ENCODE assay signal across 9 mouse cellular contexts in genomic region chr9:43879220-43879968, GRCm38 (mm10).
DNase-seq lines count a peak whose midpoint lies in the region; ATAC-seq lines count a peak whose summit lies in the region.
"Had no signal": no experiment of that assay in that cellular context is flagged by ENCODE, and none has a peak within 500 bp of the region (broad histone marks: within the 10 kb centered on the region; RNA-seq: fewer than 3 reads in every experiment).

No protein-coding gene starts in this region.

- H3K4me1 ChIP-seq in heart, embryonic 16.5 days (ENCODE audit: control insufficient read depth, insufficient read depth, low read length) = peaks cover 6% of the 10 kb centered on the region; the same call in 1 of the 2 replicates
- H3K4me1 ChIP-seq in forebrain, embryonic 15.5 days = peaks cover 18% of the 10 kb centered on the region
- H3K4me1 ChIP-seq in midbrain, embryonic 12.5 days = peaks cover 23% of the 10 kb centered on the region

- H3K4me3 ChIP-seq in heart, embryonic 16.5 days (ENCODE audit: low read length) = peak overlapping the region; percentile 39
- peak overlapping the region; percentile 42 for H3K4me3 ChIP-seq in forebrain, embryonic 15.5 days
- peak overlapping the region; percentile 35 for H3K4me3 ChIP-seq in midbrain, embryonic 12.5 days

- H3K9ac ChIP-seq in heart, embryonic 16.5 days (ENCODE audit: low read length) = no peak overlapping the region
- H3K9ac ChIP-seq in forebrain, embryonic 15.5 days (replicated peaks) = peak overlapping the region; percentile 51
- H3K9ac ChIP-seq in midbrain, embryonic 12.5 days (replicated peaks) = peak overlapping the region; percentile 7; the same call in 1 of the 2 replicates

- no peaks in the 10 kb centered on the region for H3K36me3 ChIP-seq in heart, embryonic 16.5 days (ENCODE audit: control insufficient read depth, insufficient read depth)
- H3K36me3 ChIP-seq in forebrain, embryonic 15.5 days = no peaks in the 10 kb centered on the region
- H3K36me3 ChIP-seq in midbrain, embryonic 12.5 days = no peaks in the 10 kb centered on the region

- peaks cover 42% of the 10 kb centered on the region for H3K27me3 ChIP-seq in heart, embryonic 16.5 days (ENCODE audit: control insufficient read depth, insufficient read depth, low read length)
- peaks cover 8% of the 10 kb centered on the region; the same call in 1 of the 2 replicates for H3K27me3 ChIP-seq in forebrain, embryonic 15.5 days
- H3K27me3 ChIP-seq in midbrain, embryonic 12.5 days = peaks cover 48% of the 10 kb centered on the region

- 2% methylated on average over 24 of the region's 24 CpGs for WGBS in heart, embryonic 16.5 days
- 4% methylated on average over 24 of the region's 24 CpGs for whole genome bisulfite sequencing in forebrain, embryonic 15.5 days
- WGBS in midbrain, embryonic 12.5 days = 3% methylated on average over 24 of the region's 24 CpGs

- H3K9me3 ChIP-seq in heart, embryonic 16.5 days (replicated peaks; ENCODE audit: control insufficient read depth, low read length) = no peaks in the 10 kb centered on the region
- no peaks in the 10 kb centered on the region for H3K9me3 ChIP-seq in forebrain, embryonic 15.5 days
- H3K9me3 ChIP-seq in midbrain, embryonic 12.5 days = no peaks in the 10 kb centered on the region

- intact Hi-C loops in gastrocnemius, postnatal 14 days (cut with DNase I; ENCODE audit: low total_unique reads) = no loop called here

- no peak overlapping the region for H3K27ac ChIP-seq in heart, embryonic 16.5 days (ENCODE audit: low read length)
- peak overlapping the region; percentile 31; the same call in 1 of the 2 replicates for H3K27ac ChIP-seq in forebrain, embryonic 15.5 days (replicated peaks)
- H3K27ac ChIP-seq in midbrain, embryonic 12.5 days (replicated peaks) = peak overlapping the region; percentile 52; the same call in 1 of the 2 replicates

- ATAC-seq in heart, embryonic 16.5 days (replicated peaks; ENCODE audit: extremely low read depth, insufficient read depth, low FRiP score) = no peak
- ATAC-seq in forebrain, embryonic 15.5 days (replicated peaks) = peak; percentile 51
- peak; percentile 68 for ATAC-seq in midbrain, embryonic 12.5 days (ENCODE audit: low FRiP score, low read depth)
- ATAC-seq in inflammation-experienced regulatory T-cells, adult 6 months = no peak

- H3K4me2 ChIP-seq in heart, embryonic 16.5 days (ENCODE audit: low read depth, low read length) = peak overlapping the region; percentile 58
- peak overlapping the region; percentile 78 for H3K4me2 ChIP-seq in forebrain, embryonic 15.5 days (replicated peaks)
- peak overlapping the region; percentile 59 for H3K4me2 ChIP-seq in midbrain, embryonic 12.5 days (replicated peaks)

- DNase-seq in heart, adult 11 months = no peak
- DNase-seq in R1 (ENCODE audit: low read depth, low spot score) = peak; percentile 17
- no peak for DNase-seq in gastrocnemius, postnatal 14 days
- no peak for DNase-seq in adrenal gland, adult (ENCODE audit: inconsistent age in 2 of 2, low spot score in 1 of 2)
- DNase-seq: kidney, adult 2 months had no signal

Comparison
In these comparisons a context has a peak if more than half of its experiments do, and no peak if none do; other contexts are left out.
1. ATAC-seq: peak in forebrain, embryonic 15.5 days (single experiment) and midbrain, embryonic 12.5 days (single experiment); none in heart, embryonic 16.5 days (single experiment) and inflammation-experienced regulatory T-cells, adult 6 months (single experiment).
2. Peak in every context shown above with its lines, with median percentiles within 50 percentile points of each other: H3K4me2 ChIP-seq and H3K4me3 ChIP-seq.